Mouse (Mus musculus) megakaryocyte, embryonic 14.5 days (primary cell): ENCODE measurements around the gene Tns3.

Experiments used
- FLI1 ChIP-seq: IDR thresholded peaks from 2 replicates; pipeline ENCODE4 v1.6.1; 2012; ENCODE audit warnings: low read length, inconsistent platforms, mixed read lengths
- GATA1 ChIP-seq: IDR thresholded peaks from 3 replicates; pipeline ENCODE4 v1.6.1; 2012; ENCODE audit warnings: mixed read lengths, low read length, inconsistent platforms, borderline replicate concordance

- TF ChIP-seq GATA1 = no peak
- TF ChIP-seq FLI1 = no peak
Observed at GRCm38 (mm10) chr11:8453252-8453651, 211.1 kb downstream of the Tns3 start.
